Mouse (Mus musculus) hematopoietic stem cell, adult 5-6 weeks (primary cell): ENCODE measurements at regions not wholly inside any gene's neighbourhood (a gene's known extent, or its start where the extent isn't known, plus 50 kb on each side); places are given as distances from the start of the nearest gene placed in this dataset.

Experiments used
- ATAC-seq, 2 experiments: fragments of 125-278 bp in 1 of 2; replicated peaks in 1 of 2; 2 replicates each; pipeline ENCODE4 v1.8.0; 2016 to 2017; ENCODE audit warnings: inconsistent platforms in 2 of 2, mild to moderate bottlenecking in 2 of 2, moderate number of reproducible peaks in 2 of 2, low read depth in 1 of 2, moderate TSS enrichment in 1 of 2; ENCODE audit not compliant: low FRiP score in 2 of 2, poor library complexity in 2 of 2, severe bottlenecking in 2 of 2, insufficient read depth in 1 of 2, low TSS enrichment in 1 of 2

DNA sequence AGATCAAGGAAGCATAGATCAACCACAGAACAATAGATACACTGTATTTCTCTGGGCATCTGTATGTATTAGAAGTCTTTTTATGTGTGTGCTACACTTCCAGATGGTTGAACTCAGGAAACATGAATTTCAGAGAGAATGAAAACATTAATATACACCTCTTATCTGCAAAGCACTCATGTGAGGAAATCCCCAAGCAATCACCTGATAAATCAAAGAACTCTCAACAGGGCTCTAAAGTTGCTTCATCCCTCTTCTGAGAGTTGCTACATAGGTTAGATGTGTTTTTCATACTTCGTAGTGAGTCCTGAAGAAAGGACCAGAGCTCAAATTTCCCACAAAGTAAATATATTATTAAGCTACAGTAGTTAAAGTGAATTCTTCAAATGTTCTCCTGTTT lies 263.1 kb upstream of the Tbl1xr1 start:
- no peak for ATAC-seq

DNA sequence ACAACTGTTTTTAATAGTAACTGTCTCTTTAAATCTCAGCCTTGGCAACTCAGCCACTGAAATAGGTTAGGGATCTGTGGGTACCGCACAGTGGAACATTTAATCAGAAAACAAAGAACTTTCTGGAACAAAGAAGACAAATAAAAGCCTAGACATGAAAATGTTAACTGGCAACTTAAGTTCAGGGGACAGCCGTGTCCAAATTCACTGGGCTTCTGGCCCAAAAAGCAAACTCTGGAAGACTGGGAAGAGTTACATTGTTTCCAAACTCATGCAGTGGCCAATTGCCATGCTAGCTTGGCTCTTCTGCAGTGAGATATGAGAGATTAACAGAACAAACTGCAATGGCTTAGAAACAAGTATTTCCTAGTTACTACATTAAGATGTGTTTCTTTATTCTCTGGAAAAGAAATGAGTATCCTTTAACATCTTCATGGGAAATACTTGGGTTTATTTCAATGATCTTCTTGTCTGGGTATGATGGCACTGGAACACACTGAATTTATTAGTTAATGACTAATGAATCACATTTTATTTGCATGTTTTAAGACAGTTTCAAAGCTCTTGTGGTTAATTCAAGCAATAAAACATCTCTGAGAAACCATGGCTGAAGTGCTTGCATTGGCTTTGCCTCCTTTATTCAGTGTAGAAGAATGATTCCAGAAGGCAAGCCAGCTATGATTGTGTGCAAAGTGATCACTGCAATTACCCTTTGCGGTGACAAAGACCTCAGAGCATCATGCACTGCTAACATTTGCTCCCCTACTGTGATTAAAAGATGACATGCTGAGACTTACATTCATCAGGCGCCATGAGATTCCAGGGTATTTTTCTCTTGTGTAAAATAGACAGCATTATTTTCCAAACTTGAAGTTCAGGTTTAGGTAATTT lies 259.2 kb upstream of the Tbl1xr1 start:
- ATAC-seq: no peak

GRCm38 (mm10) chr3:21819030-21819429 lies 257.4 kb upstream of the Tbl1xr1 start:
- no peak for ATAC-seq

- no peak for ATAC-seq
Observed at GRCm38 (mm10) chr3:21820051-21820598, 256.3 kb upstream of the Tbl1xr1 start.

DNA sequence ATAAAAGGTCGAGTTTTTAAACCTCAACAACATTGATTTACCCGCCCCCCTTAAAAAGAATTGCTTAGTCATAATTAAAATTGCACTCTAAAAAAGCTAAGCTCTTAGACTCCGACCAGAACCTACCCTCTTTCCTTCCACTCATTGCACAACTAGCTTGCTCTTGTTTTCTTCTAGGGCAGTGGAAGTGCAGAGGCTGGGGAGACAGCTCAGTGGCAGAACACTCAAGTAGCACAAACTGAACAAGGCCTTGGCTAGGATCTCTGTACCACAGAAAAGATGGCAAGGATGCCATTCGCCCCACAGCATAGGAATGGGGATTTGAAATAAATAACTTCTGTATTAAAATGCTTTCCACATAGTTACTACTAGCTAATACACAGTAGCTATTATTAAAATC lies 253.8 kb upstream of the Tbl1xr1 start:
- no peak for ATAC-seq

GRCm38 (mm10) chr3:21823331-21823730 lies 253.1 kb upstream of the Tbl1xr1 start:
- ATAC-seq: no peak

GRCm38 (mm10) chr3:21824101-21824880 lies 252.2 kb upstream of the Tbl1xr1 start:
- no peak for ATAC-seq

GRCm38 (mm10) chr3:21824913-21825610 lies 251.4 kb upstream of the Tbl1xr1 start:
- peak; percentile 42 to 69; a peak in 3 of 4 replicates for ATAC-seq

- no peak for ATAC-seq
Observed at GRCm38 (mm10) chr3:21827656-21828055, 248.8 kb upstream of the Tbl1xr1 start.

GRCm38 (mm10) chr3:21833111-21833510 lies 243.3 kb upstream of the Tbl1xr1 start:
- no peak for ATAC-seq

GRCm38 (mm10) chr3:21835526-21835925 lies 240.9 kb upstream of the Tbl1xr1 start:
- ATAC-seq: no peak

- 0 out of 4 replicates have a peak, but pooled peaks of 1 of the 2 experiments have one; percentile 12 for ATAC-seq
Observed at GRCm38 (mm10) chr3:21837297-21837946, 239.0 kb upstream of the Tbl1xr1 start.

DNA sequence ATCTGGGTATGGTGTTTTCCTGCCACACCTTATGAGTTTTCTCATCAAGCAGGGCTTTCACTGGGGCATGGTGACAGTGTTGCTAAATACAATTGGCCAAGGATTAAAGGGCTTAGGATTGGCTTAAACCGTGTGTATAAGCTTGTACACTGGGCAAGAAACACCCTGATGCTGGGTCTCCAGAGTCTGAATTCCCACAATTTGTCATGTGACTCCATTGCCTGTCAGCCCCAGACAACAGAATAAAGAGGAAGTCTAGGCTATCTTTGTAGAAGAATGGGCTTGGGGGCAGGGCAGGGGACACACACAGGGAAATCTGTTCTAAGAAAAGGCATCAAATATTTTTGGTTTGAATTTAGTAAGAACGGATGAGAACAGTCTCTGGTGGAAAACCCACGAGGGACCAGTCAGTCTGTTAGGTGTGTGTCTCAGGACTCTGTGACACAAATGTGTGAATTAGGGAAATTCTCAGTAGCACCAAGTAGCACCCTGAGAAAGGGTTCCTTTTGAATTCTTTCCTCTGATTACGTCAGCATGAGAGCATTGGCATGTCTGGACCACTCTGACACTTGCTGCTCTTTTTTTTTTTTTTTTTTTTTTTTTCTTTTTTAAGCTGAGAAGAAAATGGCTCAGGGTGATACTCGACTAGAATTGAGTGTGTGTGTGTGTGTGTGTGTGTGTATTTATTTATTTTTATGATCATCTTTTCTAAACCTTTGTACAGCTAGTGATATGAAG lies 235.5 kb upstream of the Tbl1xr1 start:
- ATAC-seq: peak; percentile 75 to 81

GRCm38 (mm10) chr3:21841506-21841905 lies 234.9 kb upstream of the Tbl1xr1 start:
- ATAC-seq: no peak

- no peak for ATAC-seq
Observed at GRCm38 (mm10) chr3:21842545-21843291, 233.7 kb upstream of the Tbl1xr1 start.

DNA sequence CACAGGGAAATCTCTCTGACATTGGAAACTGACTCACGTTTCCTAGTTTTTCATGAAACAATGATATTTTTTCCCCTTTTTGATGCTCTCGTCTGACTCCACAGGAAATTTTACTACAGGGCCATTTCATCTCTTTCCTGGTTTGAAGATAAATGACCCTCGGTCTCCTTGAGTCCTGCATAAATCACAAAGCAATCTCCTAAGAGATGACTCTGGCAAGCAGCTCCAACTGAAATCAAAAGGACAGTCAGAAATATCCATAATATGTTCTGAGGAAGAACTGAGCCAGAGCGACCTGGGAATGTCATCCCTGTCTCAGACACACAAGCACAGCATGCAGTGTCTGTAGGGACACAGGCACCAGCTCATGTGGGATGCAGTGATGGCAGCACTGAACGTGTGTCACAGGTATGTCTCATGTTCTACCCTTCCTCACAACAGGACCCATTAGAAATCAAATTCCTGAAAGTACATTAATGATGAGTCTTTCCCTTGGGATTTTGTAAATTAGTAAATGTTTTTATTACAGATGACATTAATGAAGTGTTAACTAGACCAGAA lies 233.1 kb upstream of the Tbl1xr1 start:
- ATAC-seq: no peak
